Mouse (Mus musculus) left cerebral cortex, adult 8-10 months (tissue): Measurements from ENCODE around the gene Lrch1. TPM values are rescaled to one million over a fixed set of nuclear protein-coding genes. Genes with fewer than 3 reads are reported as not detected.

ENCODE experiments used
- DNase-seq, 2 experiments: peaks; one replicate each; pipeline ENCODE4 v3.0.0; 2022; ENCODE audit warnings: low spot score in 2 of 2
- total RNA-seq, 4 experiments: library from RNA; stranded (reverse); gene quantifications; 2 replicates each; pipeline ENCODE4 v1.2.4; 2022

Lrch1 gene
- 10 to 100 TPM; 13.6 to 26.9 (median 19.1) TPM for total RNA-seq

- peak; percentile 60 to 69 for DNase-seq
Observed at GRCm38 (mm10) chr14:74947376-74948013, at the start of gene Lrch1. Lrch1 (minus strand) TSS chr14:74947876.

GRCm38 (mm10) chr14:74997041-74997440 lies 49.4 kb upstream of the Lrch1 start:
- DNase-seq: no peak

- no peak for DNase-seq
Observed at GRCm38 (mm10) chr14:74996556-74996955, 48.9 kb upstream of the Lrch1 start.

GRCm38 (mm10) chr14:74990504-74990903 lies 42.8 kb upstream of the Lrch1 start:
- no peak for DNase-seq

- DNase-seq: no peak
Observed at GRCm38 (mm10) chr14:74989909-74990308, 42.2 kb upstream of the Lrch1 start.

- no peak for DNase-seq
Observed at GRCm38 (mm10) chr14:74989322-74989721, 41.6 kb upstream of the Lrch1 start.

GRCm38 (mm10) chr14:74986527-74986926 lies 38.9 kb upstream of the Lrch1 start:
- no peak for DNase-seq

- DNase-seq: no peak
Observed at GRCm38 (mm10) chr14:74985658-74986057, 38.0 kb upstream of the Lrch1 start.

GRCm38 (mm10) chr14:74984817-74985391 lies 37.2 kb upstream of the Lrch1 start:
- DNase-seq: peak; percentile 6 to 26

GRCm38 (mm10) chr14:74983079-74983478 lies 35.4 kb upstream of the Lrch1 start:
- DNase-seq: no peak

- no peak for DNase-seq
Observed at GRCm38 (mm10) chr14:74981016-74981415, 33.3 kb upstream of the Lrch1 start.

- no peak for DNase-seq
Observed at GRCm38 (mm10) chr14:74976972-74977371, 29.3 kb upstream of the Lrch1 start.

- no peak for DNase-seq
Observed at GRCm38 (mm10) chr14:74974136-74974651, 26.5 kb upstream of the Lrch1 start.

GRCm38 (mm10) chr14:74972687-74973086 lies 25.0 kb upstream of the Lrch1 start:
- no peak for DNase-seq

GRCm38 (mm10) chr14:74972216-74972615 lies 24.5 kb upstream of the Lrch1 start:
- DNase-seq: no peak

GRCm38 (mm10) chr14:74963402-74963764 lies 15.7 kb upstream of the Lrch1 start:
- DNase-seq: no peak

GRCm38 (mm10) chr14:74962713-74963401 lies 15.2 kb upstream of the Lrch1 start:
- no peak for DNase-seq

GRCm38 (mm10) chr14:74960568-74960967 lies 12.9 kb upstream of the Lrch1 start:
- no peak for DNase-seq

GRCm38 (mm10) chr14:74956702-74957101 lies 9.0 kb upstream of the Lrch1 start:
- no peak for DNase-seq

GRCm38 (mm10) chr14:74956234-74956633 lies 8.6 kb upstream of the Lrch1 start:
- no peak for DNase-seq

GRCm38 (mm10) chr14:74948426-74949240 lies 957 bp upstream of the Lrch1 start:
- DNase-seq: peak; percentile 37 to 61

- DNase-seq: no peak
Observed at GRCm38 (mm10) chr14:74948014-74948396, 329 bp upstream of the Lrch1 start.
